Mouse (Mus musculus): ENCODE results near the gene Cacna1h.

Gene Cacna1h

DNA sequence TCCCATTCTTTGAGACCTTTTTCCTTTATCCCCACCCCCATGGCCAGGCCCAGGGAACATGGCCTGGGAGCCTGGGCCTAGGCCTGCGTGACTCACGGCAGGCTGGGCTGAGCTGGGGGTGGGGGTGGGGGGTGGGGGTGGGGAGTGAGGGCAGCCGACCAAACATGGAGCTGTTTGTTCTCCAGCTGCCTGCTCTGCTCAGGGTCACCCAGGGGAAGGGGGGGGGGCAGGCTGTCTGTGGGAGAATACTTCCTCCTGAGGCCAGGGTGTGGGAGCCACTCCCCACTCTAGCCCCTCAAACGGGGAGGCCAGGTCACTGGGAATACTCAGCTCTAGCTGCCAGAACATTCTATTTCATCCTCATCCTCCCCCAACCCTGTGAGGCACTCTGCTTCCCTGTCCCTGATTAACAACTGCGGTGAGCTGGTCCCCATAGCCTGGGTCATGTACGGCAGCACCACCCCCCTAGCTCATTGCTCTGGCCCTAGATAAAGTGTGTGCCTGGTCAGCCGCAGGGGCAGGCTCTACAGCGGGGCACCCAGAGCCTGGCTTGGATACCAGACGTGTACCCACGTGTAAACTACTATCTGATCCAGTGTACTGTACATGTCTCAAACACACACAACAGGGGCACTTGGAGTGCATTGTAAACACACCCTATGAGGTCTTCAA, 28.2 kb downstream of the Cacna1h start:
- DNase-seq: no peak

GRCm38 (mm10) chr17:25404190-25404589, 29.4 kb downstream of the Cacna1h start:
- DNase-seq: no peak

DNA sequence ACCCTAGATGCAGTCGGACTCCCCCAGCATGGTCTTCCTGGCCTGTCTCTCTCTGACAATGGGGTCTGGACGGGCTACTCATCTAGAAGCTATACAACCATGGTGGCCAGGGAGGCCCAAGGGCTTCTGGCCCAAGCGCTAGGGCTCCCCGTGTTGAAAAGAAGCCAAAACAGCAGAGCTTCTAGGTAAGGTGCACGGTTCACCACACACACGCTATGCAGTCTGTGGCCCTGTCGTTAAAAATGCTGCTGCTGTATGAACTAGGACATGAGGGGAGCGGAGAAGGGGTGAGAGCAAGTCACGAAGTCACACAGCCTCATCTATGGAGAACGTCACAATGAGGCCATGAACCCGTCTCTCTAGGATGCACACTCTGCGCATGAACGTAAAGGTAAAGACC, 31.4 kb downstream of the Cacna1h start:
- DNase-seq: no peak

GRCm38 (mm10) chr17:25401491-25401890, 32.1 kb downstream of the Cacna1h start:
- DNase-seq: no peak

DNA sequence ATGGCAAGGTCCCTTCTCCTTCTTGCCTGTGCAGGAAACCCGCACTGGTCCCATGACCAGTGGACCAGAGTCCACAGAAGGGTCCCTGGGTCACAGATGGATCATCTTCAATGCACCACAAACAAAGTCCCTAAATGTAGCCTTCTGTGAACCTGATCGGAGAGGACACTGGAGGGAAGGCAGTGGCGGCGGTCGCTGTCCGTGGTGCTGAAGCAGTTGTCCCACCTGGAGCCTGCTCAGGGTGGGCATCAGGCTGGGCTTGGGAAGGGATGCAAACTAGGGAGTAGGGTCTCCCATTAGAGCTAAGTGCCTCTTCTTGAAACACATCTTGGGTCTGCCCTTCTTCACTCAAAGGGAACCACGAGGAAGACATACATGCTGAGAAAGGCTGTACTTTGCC, 33.1 kb downstream of the Cacna1h start:
- DNase-seq: no peak

GRCm38 (mm10) chr17:25398520-25398838, 35.1 kb downstream of the Cacna1h start:
- no peak for DNase-seq

DNA sequence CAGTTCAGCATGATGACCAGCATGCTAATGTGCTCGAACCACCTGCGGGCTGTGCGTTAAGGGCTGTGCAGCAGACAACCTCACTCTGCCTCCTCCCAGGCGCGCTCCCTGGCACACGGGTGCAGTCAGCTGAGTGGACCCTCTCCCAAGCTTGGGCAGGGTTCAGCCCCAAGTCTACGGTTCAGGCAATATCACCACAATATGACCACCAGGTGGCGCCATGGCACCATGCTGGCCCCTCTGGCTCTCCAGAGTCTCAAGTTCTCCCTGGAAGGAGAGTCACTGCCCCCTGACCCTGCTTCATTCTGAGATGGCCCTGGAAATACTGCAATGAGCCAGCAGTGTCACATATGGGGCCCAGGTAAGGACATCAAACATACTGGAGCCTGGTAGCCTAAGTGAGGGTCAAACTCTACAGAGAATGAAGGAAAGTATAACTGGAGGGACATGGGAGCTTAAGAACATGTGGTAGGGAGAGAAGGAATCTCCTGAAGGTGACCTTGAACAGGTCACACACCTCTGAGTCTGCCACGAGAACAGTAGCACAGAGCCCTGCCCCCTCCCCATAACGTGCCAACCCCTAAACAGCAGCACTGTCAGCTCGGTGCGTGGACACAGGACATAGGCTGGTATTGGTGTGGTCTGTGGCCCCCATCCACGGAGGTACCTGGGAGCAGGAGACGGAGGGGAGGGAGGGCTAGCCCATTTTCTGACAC, 35.6 kb downstream of the Cacna1h start:
- DNase-seq: peak; percentile 30

DNA sequence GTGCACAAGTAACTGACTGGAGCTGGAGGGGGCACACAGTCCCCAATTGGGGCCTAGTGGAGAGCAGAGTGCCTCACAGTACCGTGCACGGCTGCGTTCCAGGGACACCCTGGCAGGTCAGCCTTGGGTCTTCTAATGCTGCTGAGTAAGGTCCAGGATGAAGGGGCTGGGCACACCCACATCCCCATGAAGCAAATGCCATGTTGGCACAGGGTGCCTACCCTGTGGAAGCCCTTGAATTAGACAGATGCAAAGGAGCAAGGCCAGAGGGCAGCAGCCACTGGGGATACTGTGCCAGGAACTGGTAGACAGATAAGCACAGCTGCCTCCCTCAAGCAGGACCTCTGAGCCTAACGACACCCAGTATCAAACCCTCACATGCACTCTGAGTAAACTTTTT, 39.1 kb downstream of the Cacna1h start:
- DNase-seq: no peak

DNA sequence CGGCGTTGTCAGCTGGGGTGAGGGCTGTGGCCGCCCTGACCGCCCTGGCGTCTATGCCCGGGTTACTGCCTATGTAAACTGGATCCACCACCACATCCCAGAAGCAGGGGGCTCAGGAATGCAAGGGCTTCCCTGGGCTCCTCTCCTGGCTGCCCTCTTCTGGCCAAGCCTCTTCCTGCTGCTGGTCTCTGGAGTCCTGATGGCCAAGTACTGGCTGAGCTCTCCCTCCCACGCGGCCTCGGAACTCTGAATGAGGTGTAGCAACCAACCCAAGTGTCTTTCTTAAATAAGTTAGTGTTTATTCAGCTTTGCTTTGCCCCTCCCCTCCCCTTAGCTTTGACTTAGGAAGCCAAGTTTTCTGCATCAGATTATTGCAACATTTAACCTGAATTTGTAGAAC, 59.6 kb downstream of the Cacna1h start:
- no peak for DNase-seq

- no peak for DNase-seq
Measured at GRCm38 (mm10) chr17:25372491-25372890, 61.1 kb downstream of the Cacna1h start.

DNA sequence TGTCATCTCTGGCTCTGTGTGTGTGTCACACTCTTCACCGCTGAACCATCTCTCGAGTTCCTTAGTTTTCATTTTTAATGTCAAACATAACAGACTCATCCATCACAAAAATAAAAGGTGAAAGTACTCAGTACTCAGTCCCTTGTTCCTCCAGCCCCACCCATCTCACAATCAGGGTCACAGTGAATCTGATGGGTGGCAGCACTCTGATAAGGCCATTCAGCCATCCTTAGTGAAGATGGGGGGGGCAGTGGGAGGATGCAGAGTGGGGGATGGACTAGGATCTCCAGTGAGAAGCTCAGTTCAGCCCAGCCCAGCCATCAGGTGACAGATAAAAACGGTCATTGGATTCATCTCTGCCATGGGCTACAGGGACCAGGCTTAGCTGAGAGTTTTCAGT, 64.6 kb downstream of the Cacna1h start, which contains the start of gene Tpsg1:
TSS of gene Tpsg1 (plus strand) at position 301 of the 400 bp plus-strand sequence.
- no peak for DNase-seq

DNA sequence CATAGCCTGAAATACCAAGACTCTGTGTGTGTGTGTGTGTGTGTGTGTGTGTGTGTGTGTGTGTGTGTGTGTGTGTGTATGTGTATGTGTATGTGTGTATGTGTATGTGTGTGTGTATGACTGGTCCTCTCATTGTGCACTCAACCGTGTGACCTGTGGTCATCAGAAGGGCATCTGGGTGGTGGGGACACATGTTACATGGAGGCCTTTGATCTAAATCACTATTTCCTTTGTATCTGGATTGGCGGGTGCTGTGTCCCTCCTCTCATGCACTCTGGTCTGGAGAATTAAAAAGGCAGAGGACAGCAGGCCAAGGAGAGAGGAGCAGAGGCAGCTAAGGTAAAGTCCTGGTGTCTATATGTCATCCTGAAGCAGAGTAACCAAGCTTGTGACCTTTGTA, 67.6 kb downstream of the Cacna1h start, which contains the start of gene Tpsb2:
TSS of gene Tpsb2 (plus strand) at position 301 of the 400 bp plus-strand sequence.
- no peak for DNase-seq

- DNase-seq: peak; percentile 5
Measured at GRCm38 (mm10) chr17:25363726-25364125, 69.9 kb downstream of the Cacna1h start.

- no peak for DNase-seq
Measured at GRCm38 (mm10) chr17:25361291-25361690, 72.3 kb downstream of the Cacna1h start.

GRCm38 (mm10) chr17:25345462-25345861, 88.1 kb downstream of the Cacna1h start, which contains the start of gene Tpsab1:
TSS of gene Tpsab1 (minus strand) at chr17:25345562.
- no peak for DNase-seq

DNA sequence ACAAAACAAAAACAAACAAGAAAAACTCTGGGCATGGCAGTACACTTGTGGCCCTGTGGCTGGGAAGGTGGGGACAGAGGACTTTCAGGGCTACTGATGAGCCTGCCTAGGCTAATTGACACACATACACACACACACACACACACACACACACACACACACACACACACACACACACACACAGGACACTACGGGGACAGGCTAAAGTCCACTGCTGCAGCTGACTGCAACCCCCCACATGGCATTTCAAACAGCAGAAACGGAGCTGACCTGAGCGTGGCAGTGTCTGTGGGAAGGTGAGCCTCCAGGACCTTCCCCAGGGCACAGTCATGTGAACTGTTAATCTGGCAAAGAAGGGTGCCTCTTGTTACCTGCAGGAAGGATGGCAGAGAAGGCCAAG, 92.1 kb downstream of the Cacna1h start:
- no peak for DNase-seq

DNA sequence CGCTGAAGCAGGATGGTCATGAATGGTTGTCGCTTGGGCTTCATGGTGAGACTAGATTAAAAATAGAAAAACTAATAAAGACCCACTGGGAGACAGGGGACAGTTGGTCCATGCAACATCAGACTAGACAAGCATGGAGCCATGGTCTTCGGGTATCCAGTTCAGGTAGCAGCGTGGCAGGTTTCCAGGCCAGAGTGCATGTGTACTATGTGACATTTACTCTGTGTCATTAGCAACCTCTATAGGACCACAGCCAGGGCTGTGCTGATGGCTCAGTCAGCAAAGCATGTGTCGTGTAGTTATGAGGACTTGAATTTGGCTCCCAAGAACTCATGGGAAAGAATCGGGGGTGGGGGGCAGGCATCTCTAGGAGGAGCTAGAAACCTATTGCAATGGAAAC, 93.6 kb downstream of the Cacna1h start:
- no peak for DNase-seq

DNA sequence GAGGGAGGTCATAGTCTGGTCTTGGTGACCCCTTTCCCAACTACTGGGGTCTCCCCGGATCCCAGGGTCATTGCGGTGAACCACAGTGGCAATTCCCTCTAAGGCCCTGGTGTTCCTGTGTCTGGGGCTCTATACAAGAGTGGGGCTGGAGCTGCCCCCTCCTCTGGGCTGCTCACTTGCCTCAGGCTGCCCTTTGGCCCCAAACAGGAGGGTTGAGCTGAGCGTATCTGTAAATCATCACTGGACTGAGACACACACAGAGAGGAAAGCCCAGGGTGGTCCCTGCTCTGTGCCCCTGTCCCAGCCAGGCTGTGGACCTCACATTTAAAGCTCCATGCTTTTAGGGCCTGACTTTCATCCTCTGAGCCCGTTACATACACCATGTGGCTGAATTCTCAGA, 95.4 kb downstream of the Cacna1h start:
- DNase-seq: no peak

DNA sequence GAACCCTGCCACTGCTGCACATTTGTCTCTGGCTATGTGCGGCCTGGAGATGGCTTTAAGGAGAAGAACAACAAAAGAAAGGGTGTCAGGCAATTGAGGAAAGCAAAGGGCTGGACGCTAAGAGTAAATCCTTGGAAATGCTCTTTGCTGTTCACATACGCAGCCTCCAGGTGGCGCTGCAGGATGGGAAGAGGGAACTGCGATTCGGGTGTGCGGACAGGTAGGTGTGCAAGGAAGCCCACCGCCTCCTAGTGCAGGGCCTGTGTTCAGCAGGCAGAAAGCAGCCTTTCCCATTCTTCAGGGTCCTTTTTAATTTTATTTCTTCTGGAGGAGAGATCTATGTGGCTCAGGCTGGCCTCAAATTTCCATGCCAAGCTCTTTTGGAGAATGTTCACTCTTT, 99.6 kb downstream of the Cacna1h start:
- DNase-seq: peak; percentile 10

GRCm38 (mm10) chr17:25332321-25332720, 101.3 kb downstream of the Cacna1h start:
- no peak for DNase-seq

All from cerebellum, adult 9-11 months (tissue).